Mouse (Mus musculus): ENCODE measurements around the gene 1700025B11Rik. TPM values are rescaled to one million over a fixed set of nuclear protein-coding genes. Genes with fewer than 3 reads are reported as not detected.

1700025B11Rik gene
- total and polyA plus RNA-seq, 2 experiments from 2014 or later = 0.51 TPM; not detected in 1

GRCm38 (mm10) chr15:77590881-77591280 is 29.2 kb upstream of the 1700025B11Rik start:
- WGBS = 78% methylated on average over 2 of the region's 2 CpGs
- no peaks in the 10 kb centered on the region for H3K9me3 ChIP-seq (ENCODE audit: low read length)
- no peak for TF ChIP-seq CTCF (IDR thresholded peaks at IDR 0.05)
- no peaks in the 10 kb centered on the region for H3K36me3 ChIP-seq (ENCODE audit: insufficient read depth, low read length)
- no peak overlapping the region for H3K4me3 ChIP-seq (ENCODE audit: low read depth, low read length)
- H3K27ac ChIP-seq (ENCODE audit: low read depth, low read length) = no peak overlapping the region
- no peak overlapping the region for H3K4me2 ChIP-seq (ENCODE audit: low read depth, low read length, poor library complexity, severe bottlenecking)
- H3K9ac ChIP-seq (replicated peaks; ENCODE audit: low read length, poor library complexity, severe bottlenecking) = no peak overlapping the region
- no peaks in the 10 kb centered on the region for H3K27me3 ChIP-seq (ENCODE audit: insufficient read depth, low read length)
- DNase-seq (ENCODE audit: low spot score) (no peak), ATAC-seq (ENCODE audit: low FRiP score) (no peak)
- no peaks in the 10 kb centered on the region for H3K4me1 ChIP-seq (ENCODE audit: insufficient read depth, low read length)

DNA sequence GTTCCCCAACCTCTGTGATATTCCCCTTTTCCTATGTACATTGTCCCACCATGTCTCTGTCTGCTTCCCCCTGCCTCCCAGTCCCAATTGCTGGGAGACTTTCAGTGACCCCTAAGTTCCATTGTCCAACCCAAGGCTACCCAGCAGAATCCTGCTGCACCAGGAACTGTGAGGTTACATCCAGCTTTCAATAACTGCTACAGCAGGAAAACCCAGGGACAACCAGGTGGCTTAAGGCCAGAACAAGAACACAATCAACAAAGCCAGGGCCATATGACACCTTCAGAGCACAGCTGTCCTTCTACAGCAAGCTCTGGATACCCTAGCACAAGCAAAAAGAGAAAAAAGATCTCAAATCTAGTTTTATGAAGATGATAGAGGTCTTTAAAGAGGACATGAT is 27.3 kb upstream of the 1700025B11Rik start:
- no peak overlapping the region for H3K27ac ChIP-seq (ENCODE audit: low read depth, low read length)
- DNase-seq (ENCODE audit: low spot score) (no peak), ATAC-seq (ENCODE audit: low FRiP score) (no peak)
- no peaks in the 10 kb centered on the region; the same call in 1 of the 2 replicates for H3K9me3 ChIP-seq (ENCODE audit: low read length)
- H3K4me3 ChIP-seq (ENCODE audit: low read depth, low read length) = no peak overlapping the region
- no peaks in the 10 kb centered on the region for H3K36me3 ChIP-seq (ENCODE audit: insufficient read depth, low read length)
- no peak overlapping the region for H3K4me2 ChIP-seq (ENCODE audit: low read depth, low read length, poor library complexity, severe bottlenecking)
- no peak overlapping the region for H3K9ac ChIP-seq (replicated peaks; ENCODE audit: low read length, poor library complexity, severe bottlenecking)
- TF ChIP-seq CTCF (IDR thresholded peaks at IDR 0.05) = no peak
- H3K27me3 ChIP-seq (ENCODE audit: insufficient read depth, low read length) = no peaks in the 10 kb centered on the region
- no peaks in the 10 kb centered on the region for H3K4me1 ChIP-seq (ENCODE audit: insufficient read depth, low read length)

DNA sequence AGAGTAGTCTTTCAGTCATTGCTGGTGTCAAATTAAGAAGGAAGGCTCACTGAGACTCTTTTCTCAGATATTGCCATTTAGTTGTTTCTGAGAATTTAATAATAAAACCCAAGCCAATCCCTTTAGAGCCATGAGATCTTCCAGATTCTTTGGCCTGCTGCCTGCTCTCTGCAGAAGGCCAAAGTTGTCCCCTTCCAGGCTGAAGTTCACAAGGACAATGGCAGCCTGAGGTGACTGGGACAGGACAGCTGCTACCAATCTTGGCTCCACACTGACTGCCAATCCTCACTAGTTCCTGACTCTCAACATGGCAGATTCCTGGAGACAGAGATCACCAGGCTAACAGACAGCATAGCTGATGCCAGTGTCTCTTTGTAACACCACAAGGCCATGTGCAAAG is 25.3 kb upstream of the 1700025B11Rik start:
- Histone ChIP-seq H3K4me3 (ENCODE audit: low read depth, low read length) (no peak overlapping the region), H3K27me3 (ENCODE audit: insufficient read depth, low read length) (no peaks in the 10 kb centered on the region), H3K4me2 (ENCODE audit: low read depth, low read length, poor library complexity, severe bottlenecking) (no peak overlapping the region), H3K4me1 (ENCODE audit: insufficient read depth, low read length) (no peaks in the 10 kb centered on the region), H3K9ac (replicated peaks; ENCODE audit: low read length, poor library complexity, severe bottlenecking) (no peak overlapping the region), H3K9me3 (ENCODE audit: low read length) (no peaks in the 10 kb centered on the region; the same call in 1 of the 2 replicates), H3K36me3 (ENCODE audit: insufficient read depth, low read length) (no peaks in the 10 kb centered on the region), H3K27ac (ENCODE audit: low read depth, low read length) (no peak overlapping the region)
- ATAC-seq (ENCODE audit: low FRiP score) (no peak), DNase-seq (ENCODE audit: low spot score) (no peak)
- no peak for TF ChIP-seq CTCF (IDR thresholded peaks at IDR 0.05)

DNA sequence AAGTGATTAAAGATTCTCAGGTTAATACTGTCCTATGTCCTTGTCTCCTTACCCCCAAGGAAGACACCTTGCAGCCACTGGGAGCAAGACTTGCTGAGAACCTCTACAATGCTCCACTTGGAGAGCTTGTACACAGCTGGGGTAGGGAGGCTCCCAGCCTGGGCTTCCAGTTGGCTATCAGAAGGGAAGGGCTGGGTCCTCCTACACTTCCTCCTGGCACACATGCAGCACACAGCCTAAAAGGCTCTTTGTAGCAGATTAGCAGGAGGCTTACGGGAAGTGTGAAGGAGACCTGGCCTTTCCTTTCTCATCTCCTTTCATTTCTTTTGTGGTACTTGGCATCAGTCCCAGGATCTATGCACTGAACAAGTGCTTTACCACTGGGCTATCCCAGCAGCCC is 20.0 kb upstream of the 1700025B11Rik start:
- H3K9ac ChIP-seq (replicated peaks; ENCODE audit: low read length, poor library complexity, severe bottlenecking) = no peak overlapping the region
- no peaks in the 10 kb centered on the region for H3K4me1 ChIP-seq (ENCODE audit: insufficient read depth, low read length)
- no peak overlapping the region for H3K4me3 ChIP-seq (ENCODE audit: low read depth, low read length)
- ATAC-seq (ENCODE audit: low FRiP score) = no peak
- no peaks in the 10 kb centered on the region for H3K27me3 ChIP-seq (ENCODE audit: insufficient read depth, low read length)
- no peak for TF ChIP-seq CTCF (IDR thresholded peaks at IDR 0.05)
- no peak overlapping the region for H3K27ac ChIP-seq (ENCODE audit: low read depth, low read length)
- DNase-seq (ENCODE audit: low spot score) = no peak
- no peaks in the 10 kb centered on the region for H3K36me3 ChIP-seq (ENCODE audit: insufficient read depth, low read length)
- 30% methylated on average over 1 of the region's 1 CpGs for WGBS
- no peaks in the 10 kb centered on the region; the same call in 1 of the 2 replicates for H3K9me3 ChIP-seq (ENCODE audit: low read length)
- no peak overlapping the region for H3K4me2 ChIP-seq (ENCODE audit: low read depth, low read length, poor library complexity, severe bottlenecking)

DNA sequence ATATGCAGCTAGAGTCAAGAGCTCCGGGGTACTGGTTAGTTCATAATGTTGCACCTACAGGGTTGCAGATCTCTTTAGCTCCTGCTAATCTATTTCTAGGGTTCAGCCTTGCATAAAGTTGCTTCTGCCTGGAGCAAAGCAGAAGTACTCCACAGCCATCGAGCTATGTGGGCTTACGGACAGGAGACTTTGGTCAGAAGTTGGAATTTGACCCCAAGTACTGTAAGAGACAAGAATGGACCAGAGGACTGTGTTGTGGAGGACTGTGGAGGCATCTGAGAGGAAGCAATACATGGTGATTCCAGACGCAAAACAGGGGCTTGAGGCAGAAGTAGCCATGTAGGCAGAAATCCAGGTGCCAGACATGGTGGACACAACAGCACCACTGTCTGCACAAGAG is 17.6 kb upstream of the 1700025B11Rik start:
- no peaks in the 10 kb centered on the region for H3K27me3 ChIP-seq (ENCODE audit: insufficient read depth, low read length)
- no peak overlapping the region for H3K4me2 ChIP-seq (ENCODE audit: low read depth, low read length, poor library complexity, severe bottlenecking)
- DNase-seq (ENCODE audit: low spot score) (no peak), ATAC-seq (ENCODE audit: low FRiP score) (no peak)
- H3K4me1 ChIP-seq (ENCODE audit: insufficient read depth, low read length) = no peaks in the 10 kb centered on the region
- no peak for TF ChIP-seq CTCF (IDR thresholded peaks at IDR 0.05)
- WGBS = 90% methylated on average over 4 of the region's 4 CpGs
- no peaks in the 10 kb centered on the region for H3K36me3 ChIP-seq (ENCODE audit: insufficient read depth, low read length)
- no peak overlapping the region for H3K27ac ChIP-seq (ENCODE audit: low read depth, low read length)
- H3K4me3 ChIP-seq (ENCODE audit: low read depth, low read length) = no peak overlapping the region
- H3K9me3 ChIP-seq (ENCODE audit: low read length) = no peaks in the 10 kb centered on the region; the same call in 1 of the 2 replicates
- no peak overlapping the region for H3K9ac ChIP-seq (replicated peaks; ENCODE audit: low read length, poor library complexity, severe bottlenecking)

DNA sequence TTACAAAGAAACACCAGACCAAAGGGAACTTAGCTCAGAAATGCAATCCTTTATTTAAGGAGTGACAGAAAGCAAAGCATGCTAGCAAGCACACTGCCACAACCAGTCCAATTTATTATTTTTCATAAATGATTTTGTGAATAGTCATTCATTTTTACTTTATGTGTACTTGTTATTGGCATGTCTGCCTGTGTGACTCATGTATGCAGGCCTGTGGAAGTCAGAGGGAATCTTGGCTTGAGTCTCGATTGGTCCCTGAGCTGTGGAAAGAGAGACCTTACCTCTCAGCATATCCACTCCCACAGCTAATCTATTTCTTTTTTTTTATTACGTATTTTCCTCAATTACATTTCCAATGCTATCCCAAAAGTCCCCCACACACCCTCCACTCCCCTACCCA is 17.1 kb upstream of the 1700025B11Rik start:
- Histone ChIP-seq H3K27me3 (ENCODE audit: insufficient read depth, low read length) (no peaks in the 10 kb centered on the region), H3K4me3 (ENCODE audit: low read depth, low read length) (no peak overlapping the region), H3K4me2 (ENCODE audit: low read depth, low read length, poor library complexity, severe bottlenecking) (no peak overlapping the region), H3K4me1 (ENCODE audit: insufficient read depth, low read length) (no peaks in the 10 kb centered on the region), H3K36me3 (ENCODE audit: insufficient read depth, low read length) (no peaks in the 10 kb centered on the region), H3K9ac (replicated peaks; ENCODE audit: low read length, poor library complexity, severe bottlenecking) (no peak overlapping the region), H3K27ac (ENCODE audit: low read depth, low read length) (no peak overlapping the region), H3K9me3 (ENCODE audit: low read length) (no peaks in the 10 kb centered on the region; the same call in 1 of the 2 replicates)
- no peak for DNase-seq (ENCODE audit: low spot score)
- TF ChIP-seq CTCF (IDR thresholded peaks at IDR 0.05) = no peak
- 94% methylated on average over 2 of the region's 2 CpGs for WGBS
- no peak for ATAC-seq (ENCODE audit: low FRiP score)

Measured in midbrain, postnatal 0 days (tissue).